Mouse (Mus musculus) liver, embryonic 15.5 days (tissue): ENCODE data around the gene Lgals12. TPM values are rescaled to one million over a fixed set of nuclear protein-coding genes. Genes with fewer than 3 reads are reported as not detected.

Experiments used
- ATAC-seq: fragments of 200-750 bp; cut with Nextera tagmentation; 2 replicates; pipeline ENCODE4 v1.8.0; 2017; ENCODE audit warnings: moderate number of reproducible peaks, mild to moderate bottlenecking, moderate library complexity; ENCODE audit not compliant: insufficient read depth
- H3K27ac ChIP-seq: fragments of 300-500 bp; sonication (generic); replicated peaks from 2 replicates; pipeline ENCODE4 v1.5.1; 2015; ENCODE audit warnings: mild to moderate bottlenecking, inconsistent platforms
- H3K27me3 ChIP-seq: fragments of 300-500 bp; sonication (generic); 2 replicates; pipeline ENCODE4 v1.6.1; 2015; ENCODE audit warnings: mild to moderate bottlenecking, inconsistent platforms
- H3K36me3 ChIP-seq: fragments of 300-500 bp; sonication (generic); replicated peaks from 2 replicates; pipeline ENCODE4 v1.6.1; 2015; ENCODE audit warnings: moderate library complexity, mild to moderate bottlenecking, inconsistent platforms
- H3K4me1 ChIP-seq: fragments of 300-500 bp; sonication (generic); replicated peaks from 2 replicates; pipeline ENCODE4 v1.6.1; 2015; ENCODE audit warnings: inconsistent platforms
- H3K4me2 ChIP-seq: fragments of 300-500 bp; sonication (generic); 2 replicates; pipeline ENCODE4 v1.6.1; 2015; ENCODE audit warnings: moderate library complexity, mild to moderate bottlenecking, inconsistent platforms
- H3K4me3 ChIP-seq: fragments of 300-500 bp; sonication (generic); replicated peaks from 2 replicates; pipeline ENCODE4 v1.5.1; 2015; ENCODE audit warnings: mild to moderate bottlenecking, inconsistent platforms
- H3K9ac ChIP-seq: fragments of 300-500 bp; sonication (generic); 2 replicates; pipeline ENCODE4 v1.6.1; 2015; ENCODE audit warnings: moderate library complexity, mild to moderate bottlenecking, inconsistent platforms
- H3K9me3 ChIP-seq: fragments of 300-500 bp; sonication (generic); replicated peaks from 2 replicates; pipeline ENCODE4 v1.6.1; 2016; ENCODE audit warnings: inconsistent platforms
- WGBS: fragments of 180-500 bp; shearing (Covaris S2); methylation state at CpG from one replicate; pipeline ENCODE4 v1.1.7; 2015; ENCODE audit warnings: mixed read lengths; ENCODE audit not compliant: insufficient replicate concordance; 5-methylcytosine and 5-hydroxymethylcytosine counted together
- polyA plus RNA-seq: library from polyadenylated mRNA; unstranded; fragments of >200 nt; fragmentation: Nextera tagmentation; extraction: Ambion mirVana; gene quantifications from 2 replicates; pipeline ENCODE4 v1.2.1, GENCODE M21; 2015

Gene Lgals12
- not detected in 2 replicates for polyA plus RNA-seq

- no peak for ATAC-seq
- Histone ChIP-seq H3K4me1 (peaks cover 7% of the 10 kb centered on the region), H3K27ac (no peak within 1 kb of the TSS), H3K4me3 (no peak within 1 kb of the TSS), H3K36me3 (no peaks in the 10 kb centered on the region), H3K27me3 (peaks cover 44% of the 10 kb centered on the region), H3K9ac (no peak within 1 kb of the TSS), H3K9me3 (no peaks in the 10 kb centered on the region), H3K4me2 (peak within 1 kb of the TSS; percentile 46)
- 10% methylated on average over 15 of the region's 15 CpGs for WGBS
These were observed at the start of gene Lgals12 for GRCm38 (mm10) chr19:7606801-7607689. Gene Lgals12 (minus strand): TSS chr19:7607193.

DNA sequence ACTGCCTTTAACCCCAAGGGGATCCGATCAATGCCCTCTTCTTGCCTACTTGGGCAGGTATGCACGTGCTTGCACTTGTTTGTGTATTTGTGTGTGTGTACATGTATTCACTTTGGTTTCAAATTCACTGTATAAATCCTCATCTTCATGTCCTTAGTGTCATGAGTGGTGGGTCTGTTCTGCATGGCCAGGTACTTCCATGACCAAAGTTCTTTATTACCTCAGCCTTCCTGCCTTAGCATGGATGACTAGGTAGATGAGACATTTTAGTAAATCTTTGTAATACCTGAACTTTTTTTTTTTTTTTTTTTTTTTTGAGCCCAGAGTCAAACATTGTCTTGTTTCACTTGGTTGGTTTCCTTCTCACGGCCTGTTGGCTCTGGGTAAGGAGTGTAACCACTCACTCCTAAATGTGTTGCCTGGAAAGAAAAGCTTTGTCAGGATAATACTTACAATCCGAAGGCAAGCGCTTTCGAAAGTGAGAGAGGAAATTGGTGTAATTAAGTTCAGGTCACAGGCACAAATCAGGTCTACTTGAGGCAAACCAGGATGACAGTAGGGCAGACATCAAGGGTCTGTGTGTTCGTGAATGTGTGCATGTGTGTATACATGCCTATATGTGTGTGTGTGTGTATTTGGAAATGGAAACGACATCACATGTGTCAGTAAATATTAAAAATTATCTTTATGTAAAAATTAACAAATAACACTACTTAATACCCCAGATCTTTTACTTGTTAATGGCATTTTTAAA, 42.1 kb upstream of the Lgals12 start:
- Histone ChIP-seq H3K4me3 (no peak overlapping the region), H3K9me3 (no peaks in the 10 kb centered on the region), H3K9ac (no peak overlapping the region), H3K27me3 (no peaks in the 10 kb centered on the region), H3K4me1 (no peaks in the 10 kb centered on the region), H3K4me2 (no peak overlapping the region), H3K36me3 (no peaks in the 10 kb centered on the region), H3K27ac (no peak overlapping the region)
- WGBS = 55% methylated on average over 8 of the region's 8 CpGs
- no peak for ATAC-seq

DNA sequence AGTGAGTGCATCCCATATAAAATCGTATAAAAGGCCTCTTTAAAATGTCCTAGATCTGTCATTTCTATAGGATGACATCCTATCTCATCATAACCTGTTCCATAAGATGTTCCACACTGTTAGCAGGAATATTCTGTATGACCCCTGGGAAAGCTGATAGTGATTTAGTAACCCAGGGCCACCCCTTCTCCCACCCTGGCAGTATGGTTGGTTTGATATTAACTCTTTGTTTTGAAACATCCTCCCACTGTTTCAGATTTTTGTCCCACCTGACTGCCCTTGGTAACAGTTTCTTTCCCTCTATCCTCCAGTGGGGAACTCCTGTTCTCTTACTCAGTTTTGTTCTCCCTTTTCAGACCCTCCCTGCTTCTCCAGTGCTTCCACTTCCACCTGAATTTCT, 26.8 kb upstream of the Lgals12 start:
- Histone ChIP-seq H3K4me1 (no peaks in the 10 kb centered on the region), H3K9ac (no peak overlapping the region), H3K27ac (no peak overlapping the region), H3K27me3 (no peaks in the 10 kb centered on the region), H3K36me3 (no peaks in the 10 kb centered on the region), H3K4me2 (no peak overlapping the region), H3K9me3 (no peaks in the 10 kb centered on the region), H3K4me3 (no peak overlapping the region)
- ATAC-seq = no peak
- WGBS = 37% methylated on average over 1 of the region's 1 CpGs

DNA sequence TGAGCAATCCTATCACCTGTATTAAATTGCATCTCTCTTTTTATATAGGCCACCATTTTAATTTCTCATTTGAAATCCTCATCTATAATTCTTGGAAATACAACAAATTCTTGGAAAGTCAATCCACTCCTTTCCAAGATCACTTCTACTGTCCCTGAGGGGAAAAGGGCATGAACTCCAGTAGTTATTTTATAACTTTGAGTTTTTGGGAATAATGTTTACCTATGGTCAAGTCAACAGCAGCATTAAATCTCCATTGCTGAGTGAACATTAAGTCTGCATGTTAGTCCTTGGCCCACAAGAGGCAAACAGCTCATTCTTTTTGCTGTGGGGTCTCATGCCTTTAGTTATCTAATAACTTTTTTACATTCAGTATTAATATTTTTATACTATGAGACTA, 26.0 kb upstream of the Lgals12 start:
- Histone ChIP-seq H3K4me1 (no peaks in the 10 kb centered on the region), H3K27ac (no peak overlapping the region), H3K4me3 (no peak overlapping the region), H3K9me3 (no peaks in the 10 kb centered on the region), H3K4me2 (no peak overlapping the region), H3K36me3 (no peaks in the 10 kb centered on the region), H3K27me3 (no peaks in the 10 kb centered on the region), H3K9ac (no peak overlapping the region)
- no peak for ATAC-seq

DNA sequence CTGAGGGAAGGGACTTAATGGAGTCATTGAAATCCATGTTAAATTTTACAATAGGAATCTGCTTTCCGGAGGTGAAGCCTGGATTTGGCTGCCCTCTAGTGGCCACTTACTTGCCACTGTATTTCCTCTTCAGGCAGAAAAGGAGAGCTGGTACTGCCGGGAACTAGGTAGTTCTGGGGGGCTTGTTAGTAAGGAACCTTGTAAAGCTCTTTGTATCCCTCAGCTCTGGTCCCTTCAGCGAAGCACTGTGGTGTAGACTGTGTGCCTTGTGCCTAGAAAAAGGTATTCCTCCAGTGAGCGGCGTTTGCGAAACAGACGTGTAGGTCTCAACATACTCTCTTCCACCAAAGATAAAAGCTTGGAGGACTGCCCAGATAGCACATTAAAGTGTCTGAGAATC, 10.7 kb upstream of the Lgals12 start:
- H3K36me3 ChIP-seq = no peaks in the 10 kb centered on the region
- H3K4me2 ChIP-seq = no peak overlapping the region
- H3K27ac ChIP-seq = no peak overlapping the region
- H3K9me3 ChIP-seq = no peaks in the 10 kb centered on the region
- no peak overlapping the region for H3K9ac ChIP-seq
- H3K27me3 ChIP-seq = peaks cover 17% of the 10 kb centered on the region
- no peak for ATAC-seq
- 33% methylated on average over 7 of the region's 7 CpGs for WGBS
- H3K4me1 ChIP-seq = no peaks in the 10 kb centered on the region
- no peak overlapping the region for H3K4me3 ChIP-seq

GRCm38 (mm10) chr19:7617085-7617484, 10.1 kb upstream of the Lgals12 start:
- H3K4me1 ChIP-seq = no peaks in the 10 kb centered on the region; the same call in 1 of the 2 replicates
- no peak overlapping the region for H3K27ac ChIP-seq
- H3K36me3 ChIP-seq = no peaks in the 10 kb centered on the region
- no peak for ATAC-seq
- H3K9ac ChIP-seq = no peak overlapping the region
- H3K9me3 ChIP-seq = no peaks in the 10 kb centered on the region
- H3K27me3 ChIP-seq = peaks cover 23% of the 10 kb centered on the region
- H3K4me3 ChIP-seq = no peak overlapping the region
- 55% methylated on average over 3 of the region's 3 CpGs for WGBS
- H3K4me2 ChIP-seq = no peak overlapping the region

GRCm38 (mm10) chr19:7616231-7616930, 9.4 kb upstream of the Lgals12 start:
- H3K9me3 ChIP-seq = no peaks in the 10 kb centered on the region

GRCm38 (mm10) chr19:7613151-7613550, 6.2 kb upstream of the Lgals12 start:
- no peaks in the 10 kb centered on the region for H3K9me3 ChIP-seq
- no peak for ATAC-seq
- H3K4me3 ChIP-seq = no peak overlapping the region
- WGBS = 70% methylated on average over 7 of the region's 7 CpGs
- H3K9ac ChIP-seq = no peak overlapping the region
- no peak overlapping the region for H3K4me2 ChIP-seq
- no peaks in the 10 kb centered on the region; the same call in 1 of the 2 replicates for H3K4me1 ChIP-seq
- peaks cover 44% of the 10 kb centered on the region for H3K27me3 ChIP-seq
- no peak overlapping the region for H3K27ac ChIP-seq
- H3K36me3 ChIP-seq = no peaks in the 10 kb centered on the region

More at GRCm38 (mm10) chr19:7616231-7616930, 9.4 kb upstream of the Lgals12 start:
- Histone ChIP-seq H3K4me2 (no peak overlapping the region), H3K4me3 (no peak overlapping the region), H3K9ac (no peak overlapping the region), H3K27me3 (peaks cover 30% of the 10 kb centered on the region), H3K4me1 (no peaks in the 10 kb centered on the region; the same call in 1 of the 2 replicates), H3K27ac (no peak overlapping the region), H3K36me3 (no peaks in the 10 kb centered on the region)
- no peak for ATAC-seq
- 65% methylated on average over 5 of the region's 5 CpGs for WGBS

DNA sequence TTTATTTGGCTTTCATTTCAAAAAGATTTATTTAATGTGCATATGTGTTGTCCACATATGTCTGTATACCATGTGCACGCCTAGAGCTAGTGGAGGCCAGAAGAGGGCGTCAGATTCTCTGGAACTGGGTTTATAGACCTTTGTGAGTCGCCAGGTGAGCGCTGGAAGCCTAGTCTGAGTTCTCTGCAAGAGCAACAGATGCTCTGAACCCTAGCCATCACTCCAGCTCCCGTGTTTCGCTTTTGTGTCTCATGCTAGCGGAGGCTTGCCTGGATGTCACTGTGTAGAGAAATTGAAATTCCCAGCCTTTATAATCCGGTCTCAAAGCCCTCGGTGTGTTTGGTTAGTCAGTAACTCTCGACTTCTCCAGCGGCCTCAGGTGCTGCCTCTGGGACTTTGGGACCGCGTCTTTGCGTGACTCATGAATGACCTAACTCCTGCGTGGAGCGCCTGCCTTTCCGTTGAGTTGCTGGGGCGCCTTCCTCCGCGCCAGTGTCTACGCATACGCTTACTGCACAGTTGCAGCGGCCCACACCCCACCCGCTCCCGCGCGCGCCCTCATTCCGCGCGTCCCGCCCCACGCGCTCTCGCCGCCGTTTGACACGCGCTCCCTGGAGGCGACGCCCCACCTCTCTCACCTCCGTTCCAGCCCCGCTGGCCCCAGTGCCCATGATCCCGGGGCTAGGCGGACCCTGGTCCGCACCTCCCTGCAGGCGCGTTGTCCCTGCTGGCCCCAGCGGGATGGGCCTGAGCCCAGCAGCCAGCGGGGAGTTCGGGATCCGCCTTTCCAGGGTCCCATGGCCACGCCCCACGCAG, 5.2 kb upstream of the Lgals12 start, which contains the start of gene Hrasls5:
Gene Hrasls5 (plus strand): TSS at position 600 of the 816 bp plus-strand sequence.
- Histone ChIP-seq H3K4me1 (no peaks in the 10 kb centered on the region; the same call in 1 of the 2 replicates), H3K9me3 (no peaks in the 10 kb centered on the region), H3K4me2 (peak within 1 kb of the TSS; percentile 59), H3K27me3 (peaks cover 53% of the 10 kb centered on the region), H3K9ac (no peak within 1 kb of the TSS), H3K36me3 (no peaks in the 10 kb centered on the region), H3K4me3 (peak within 1 kb of the TSS; percentile 26), H3K27ac (no peak within 1 kb of the TSS)
- WGBS = 4% methylated on average over 54 of the region's 54 CpGs
- no peak for ATAC-seq

- no peak overlapping the region for H3K9ac ChIP-seq
- H3K27me3 ChIP-seq = peaks cover 51% of the 10 kb centered on the region
- ATAC-seq = no peak
- H3K4me3 ChIP-seq = no peak overlapping the region
- no peaks in the 10 kb centered on the region for H3K36me3 ChIP-seq
- H3K4me2 ChIP-seq = no peak overlapping the region
- no peak overlapping the region for H3K27ac ChIP-seq
- H3K9me3 ChIP-seq = no peaks in the 10 kb centered on the region
- H3K4me1 ChIP-seq = peaks cover 7% of the 10 kb centered on the region
- WGBS = 54% methylated on average over 7 of the region's 7 CpGs
These were observed 753 bp upstream of the Lgals12 start for GRCm38 (mm10) chr19:7607690-7608201.
